Mouse (Mus musculus): ENCODE measurements around the gene Foxp1.

Foxp1 gene

GRCm38 (mm10) chr6:99368118-99368753 is 154.3 kb downstream of the Foxp1 start:
- in situ Hi-C loops (cut with MboI, MseI), result loop anchor here (5.0 kb wide), 1 partner anchor 84 kb away; no protein-coding TSS in a partner anchor

GRCm38 (mm10) chr6:99364545-99364944 is 158.0 kb downstream of the Foxp1 start:
- in situ Hi-C loops (cut with MboI, MseI), result no loop called here

- in situ Hi-C loops (cut with MboI, MseI), result no loop called here
These were observed 161.9 kb downstream of the Foxp1 start for GRCm38 (mm10) chr6:99360581-99360980.

- in situ Hi-C loops (cut with MboI, MseI), result no loop called here
These were observed 162.6 kb downstream of the Foxp1 start for GRCm38 (mm10) chr6:99359765-99360499.

- in situ Hi-C loops (cut with MboI, MseI), result no loop called here
These were observed 163.4 kb downstream of the Foxp1 start for GRCm38 (mm10) chr6:99359036-99359698.

GRCm38 (mm10) chr6:99357931-99358330 is 164.6 kb downstream of the Foxp1 start:
- in situ Hi-C loops (cut with MboI, MseI), result no loop called here

GRCm38 (mm10) chr6:99354338-99354737 is 168.2 kb downstream of the Foxp1 start:
- in situ Hi-C loops (cut with MboI, MseI), result no loop called here

- in situ Hi-C loops (cut with MboI, MseI), result no loop called here
These were observed 169.1 kb downstream of the Foxp1 start for GRCm38 (mm10) chr6:99353441-99353840.

- in situ Hi-C loops (cut with MboI, MseI), result no loop called here
These were observed 172.0 kb downstream of the Foxp1 start for GRCm38 (mm10) chr6:99350566-99350965.

- in situ Hi-C loops (cut with MboI, MseI), result no loop called here
These were observed 172.4 kb downstream of the Foxp1 start for GRCm38 (mm10) chr6:99350156-99350555.

- in situ Hi-C loops (cut with MboI, MseI), result no loop called here
These were observed 174.7 kb downstream of the Foxp1 start for GRCm38 (mm10) chr6:99347836-99348235.

- in situ Hi-C loops (cut with MboI, MseI), result loop anchor here (5.0 kb wide), 1 partner anchor 73 kb away; no protein-coding TSS in a partner anchor
These were observed 177.6 kb downstream of the Foxp1 start for GRCm38 (mm10) chr6:99344966-99345365.

GRCm38 (mm10) chr6:99344357-99344756 is 178.2 kb downstream of the Foxp1 start:
- in situ Hi-C loops (cut with MboI, MseI), result loop anchor here (5.0 kb wide), 1 partner anchor 72 kb away; no protein-coding TSS in a partner anchor

- in situ Hi-C loops (cut with MboI, MseI), result loop anchor here (5.0 kb wide), 1 partner anchor 72 kb away; no protein-coding TSS in a partner anchor
These were observed 178.7 kb downstream of the Foxp1 start for GRCm38 (mm10) chr6:99343815-99344214.

- in situ Hi-C loops (cut with MboI, MseI), result loop anchor here (5.0 kb wide), 1 partner anchor 70 kb away; no protein-coding TSS in a partner anchor
These were observed 180.1 kb downstream of the Foxp1 start for GRCm38 (mm10) chr6:99342416-99342815.

- in situ Hi-C loops (cut with MboI, MseI), result loop anchor here (5.0 kb wide), 1 partner anchor 69 kb away; no protein-coding TSS in a partner anchor
These were observed 181.6 kb downstream of the Foxp1 start for GRCm38 (mm10) chr6:99340902-99341301.

GRCm38 (mm10) chr6:99339986-99340721 is 182.4 kb downstream of the Foxp1 start:
- in situ Hi-C loops (cut with MboI, MseI), result loop anchor here (5.0 kb wide), 1 partner anchor 68 kb away; no protein-coding TSS in a partner anchor

GRCm38 (mm10) chr6:99339343-99339620 is 183.2 kb downstream of the Foxp1 start:
- in situ Hi-C loops (cut with MboI, MseI), result no loop called here

- in situ Hi-C loops (cut with MboI, MseI), result no loop called here
These were observed 183.8 kb downstream of the Foxp1 start for GRCm38 (mm10) chr6:99338593-99339342.

GRCm38 (mm10) chr6:99338174-99338573 is 184.3 kb downstream of the Foxp1 start:
- in situ Hi-C loops (cut with MboI, MseI), result no loop called here

GRCm38 (mm10) chr6:99337575-99337974 is 184.9 kb downstream of the Foxp1 start:
- in situ Hi-C loops (cut with MboI, MseI), result no loop called here

All from T-helper 2 cell (primary cell).